Mouse (Mus musculus) forebrain, embryonic 13.5 days (tissue): ENCODE data around the gene Vstm2b. TPM values are rescaled to one million over a fixed set of nuclear protein-coding genes. Genes with fewer than 3 reads are reported as not detected.

Experiments used
- ATAC-seq: fragments of 200-750 bp; cut with Nextera tagmentation; 2 replicates; pipeline ENCODE4 v1.8.0; 2017
- H3K27ac ChIP-seq: fragments of 300-500 bp; sonication (generic); 2 replicates; pipeline ENCODE4 v1.5.1; 2015; ENCODE audit warnings: inconsistent platforms, mild to moderate bottlenecking, moderate library complexity
- H3K27me3 ChIP-seq: fragments of 300-500 bp; sonication (generic); 2 replicates; pipeline ENCODE4 v1.6.1; 2015; ENCODE audit warnings: mild to moderate bottlenecking, inconsistent platforms
- H3K36me3 ChIP-seq: fragments of 300-500 bp; sonication (generic); 2 replicates; pipeline ENCODE4 v1.6.1; 2015; ENCODE audit warnings: mild to moderate bottlenecking, inconsistent platforms; ENCODE audit not compliant: poor library complexity, severe bottlenecking
- H3K4me1 ChIP-seq: fragments of 300-500 bp; sonication (generic); 2 replicates; pipeline ENCODE4 v1.6.1; 2015; ENCODE audit warnings: inconsistent platforms
- H3K4me2 ChIP-seq: fragments of 300-500 bp; sonication (generic); 2 replicates; pipeline ENCODE4 v1.6.1; 2015; ENCODE audit warnings: inconsistent platforms, mild to moderate bottlenecking, moderate library complexity
- H3K4me3 ChIP-seq: fragments of 300-500 bp; sonication (generic); 2 replicates; pipeline ENCODE4 v1.5.1; 2015; ENCODE audit warnings: mild to moderate bottlenecking, inconsistent platforms
- H3K9ac ChIP-seq: fragments of 300-500 bp; sonication (generic); 2 replicates; pipeline ENCODE4 v1.6.1; 2015; ENCODE audit warnings: mild to moderate bottlenecking, inconsistent platforms
- H3K9me3 ChIP-seq: fragments of 300-500 bp; sonication (generic); replicated peaks from 2 replicates; pipeline ENCODE4 v1.6.1; 2016; ENCODE audit warnings: inconsistent platforms
- WGBS: fragments of 180-500 bp; shearing (Covaris S2); methylation state at CpG from one replicate; pipeline ENCODE4 v1.1.7; 2015; 5-methylcytosine and 5-hydroxymethylcytosine counted together
- polyA plus RNA-seq: library from polyadenylated mRNA; unstranded; fragments of >200 nt; fragmentation: Nextera tagmentation; extraction: Ambion mirVana; gene quantifications from 2 replicates; pipeline ENCODE4 v1.2.1, GENCODE M21; 2015

Vstm2b gene
- polyA plus RNA-seq, result 9.6 and 10.7 TPM in 2 replicates

DNA sequence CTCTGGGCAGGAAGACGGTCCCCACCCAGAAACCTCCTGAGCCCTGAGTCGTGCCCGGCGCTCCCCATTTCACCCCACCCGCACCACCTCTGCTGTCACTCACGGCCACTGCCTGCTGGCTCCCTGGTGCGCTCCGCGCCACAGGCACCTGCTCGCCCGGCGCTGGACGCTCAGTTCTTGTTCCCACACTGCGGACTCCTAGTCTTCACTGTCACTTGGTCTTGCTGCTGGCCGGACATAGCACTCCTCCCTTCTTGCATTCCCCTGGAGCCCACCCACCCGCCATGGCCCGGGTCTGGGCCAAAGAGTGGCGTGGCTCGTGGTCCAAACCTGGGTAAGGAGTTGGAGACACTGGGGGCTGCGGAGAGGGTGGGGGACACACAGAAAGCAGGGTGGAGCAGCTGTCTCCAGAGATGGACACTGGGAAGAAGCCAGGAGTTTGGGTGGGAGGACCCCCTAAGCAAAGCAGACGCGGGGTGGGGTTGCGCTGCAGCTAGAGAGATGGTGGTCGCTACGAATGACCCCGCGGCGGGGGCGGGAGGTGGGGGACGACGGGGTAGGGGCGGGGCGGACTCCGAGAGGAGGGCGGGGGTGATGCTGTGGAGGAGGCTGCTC is at the start of gene Vstm2b:
TSS of gene Vstm2b (plus strand) at position 233 of the 615 bp plus-strand sequence.
- Histone ChIP-seq H3K27ac (0 out of 2 replicates have a peak within 1 kb of the TSS, but pooled peaks have one; percentile 19), H3K4me2 (peak within 1 kb of the TSS; percentile 95), H3K4me3 (peak within 1 kb of the TSS; percentile 62), H3K9me3 (no peaks in the 10 kb centered on the region), H3K36me3 (no peaks in the 10 kb centered on the region), H3K9ac (peak within 1 kb of the TSS; percentile 77), H3K27me3 (peaks cover 58% of the 10 kb centered on the region), H3K4me1 (peaks cover 39% of the 10 kb centered on the region)
- ATAC-seq, result peak; percentile 2; the same call in 1 of the 2 replicates
- 1% methylated on average over 25 of the region's 35 CpGs for WGBS

DNA sequence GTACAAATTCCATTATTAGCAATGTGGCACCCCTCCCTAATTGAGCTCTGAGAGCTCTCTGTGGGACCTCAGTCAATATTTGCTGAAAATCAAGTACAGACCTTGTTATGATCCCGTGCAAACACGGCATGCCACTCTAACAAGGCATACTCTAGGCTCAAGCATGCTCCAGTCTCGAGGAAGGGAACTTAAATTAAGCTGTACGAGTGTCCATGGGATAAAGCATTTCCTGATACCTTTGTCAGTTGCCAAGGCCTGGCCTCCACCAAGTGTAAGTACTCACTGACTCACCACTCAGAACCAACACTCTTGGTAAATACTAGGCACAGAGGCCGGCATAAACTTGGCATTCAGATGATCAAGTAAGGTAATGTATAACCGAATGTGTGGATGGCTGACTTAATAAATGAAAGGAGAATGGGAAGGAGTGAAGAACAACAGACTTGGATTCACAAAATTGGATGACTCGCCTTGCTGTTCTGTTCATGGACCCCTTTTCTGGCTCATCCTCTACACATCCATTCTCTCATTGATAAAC is 42.0 kb upstream of the Vstm2b start:
- no peaks in the 10 kb centered on the region for H3K36me3 ChIP-seq

DNA sequence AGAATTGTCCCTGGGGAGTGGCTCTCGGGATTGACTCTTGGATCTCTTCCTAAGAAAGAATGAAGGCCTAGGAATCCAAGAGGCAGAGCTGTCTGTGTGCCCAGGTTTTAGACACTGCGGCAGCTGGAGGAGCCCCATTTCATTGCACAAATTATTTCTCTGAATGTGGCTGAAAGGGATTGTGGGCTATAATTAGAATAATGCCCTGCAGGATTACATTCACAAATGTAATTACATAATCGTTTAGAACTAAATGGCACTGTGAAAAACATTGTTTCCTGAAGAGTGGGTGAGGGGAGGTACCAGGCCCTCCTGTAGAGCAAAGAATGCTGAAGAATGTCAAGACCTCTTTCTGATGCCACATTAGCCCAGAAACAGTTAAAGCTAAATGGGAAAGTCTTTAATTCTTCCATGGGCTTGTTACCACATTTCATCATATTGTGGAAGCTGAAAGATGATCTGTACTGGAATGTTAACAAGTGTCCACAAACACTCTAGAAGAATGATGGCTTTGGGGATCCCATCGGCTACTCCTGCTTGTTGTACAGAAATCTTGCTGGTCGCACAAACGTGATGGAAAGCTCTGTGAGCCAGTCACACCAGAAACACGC is 24.6 kb upstream of the Vstm2b start:
- Histone ChIP-seq H3K4me1 (peaks cover 12% of the 10 kb centered on the region), H3K4me2 (no peak overlapping the region), H3K9me3 (no peaks in the 10 kb centered on the region), H3K27me3 (no peaks in the 10 kb centered on the region), H3K36me3 (no peaks in the 10 kb centered on the region), H3K27ac (no peak overlapping the region), H3K4me3 (no peak overlapping the region), H3K9ac (no peak overlapping the region)
- WGBS, result 25% methylated on average over 7 of the region's 7 CpGs
- peak; percentile 75; the same call in 1 of the 2 replicates for ATAC-seq

More for the DNA sequence above, 42.0 kb upstream of the Vstm2b start:
- Histone ChIP-seq H3K4me3 (no peak overlapping the region), H3K27me3 (no peaks in the 10 kb centered on the region), H3K4me1 (no peaks in the 10 kb centered on the region), H3K27ac (no peak overlapping the region), H3K9me3 (no peaks in the 10 kb centered on the region), H3K9ac (no peak overlapping the region), H3K4me2 (no peak overlapping the region)
- WGBS, result 90% methylated on average over 7 of the region's 7 CpGs
- ATAC-seq, result no peak

DNA sequence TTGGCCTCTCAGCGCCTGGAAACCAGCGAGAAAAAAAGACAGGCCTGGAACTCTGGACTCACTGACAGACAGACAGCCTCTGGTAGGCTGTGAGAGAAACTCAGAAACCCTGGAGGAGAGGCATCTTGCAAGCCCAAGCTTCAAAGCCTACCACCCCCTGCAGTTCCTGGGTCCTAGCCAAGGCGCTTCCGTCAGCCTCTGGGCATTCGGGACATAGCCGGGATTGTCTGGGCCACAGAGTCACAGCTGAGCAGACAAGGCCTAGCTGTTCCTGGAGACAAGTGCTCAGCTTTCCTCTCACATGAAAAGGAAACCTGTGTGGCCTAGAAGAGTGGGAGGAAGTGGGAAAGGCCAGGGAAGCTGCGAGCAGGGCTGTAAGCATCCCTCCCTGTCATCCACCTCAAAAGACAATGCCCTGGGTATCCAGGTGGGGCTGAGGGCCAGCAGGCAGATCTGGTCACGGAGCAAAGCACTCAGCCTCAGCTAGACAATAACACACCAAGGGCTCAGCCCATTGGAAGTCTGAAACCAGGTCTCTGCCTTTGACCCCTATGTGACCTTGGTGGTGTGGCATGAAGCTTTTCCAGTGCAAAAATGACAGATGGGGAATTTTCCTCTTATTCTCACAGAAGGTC is 13.2 kb upstream of the Vstm2b start:
- H3K36me3 ChIP-seq, result no peaks in the 10 kb centered on the region
- no peaks in the 10 kb centered on the region for H3K27me3 ChIP-seq
- no peak overlapping the region for H3K27ac ChIP-seq
- no peaks in the 10 kb centered on the region for H3K9me3 ChIP-seq
- ATAC-seq, result peak; percentile 36; the same call in 1 of the 2 replicates
- H3K4me3 ChIP-seq, result no peak overlapping the region
- H3K4me2 ChIP-seq, result no peak overlapping the region
- WGBS, result 54% methylated on average over 8 of the region's 8 CpGs
- peaks cover 8% of the 10 kb centered on the region; the same call in 1 of the 2 replicates for H3K4me1 ChIP-seq
- no peak overlapping the region for H3K9ac ChIP-seq

DNA sequence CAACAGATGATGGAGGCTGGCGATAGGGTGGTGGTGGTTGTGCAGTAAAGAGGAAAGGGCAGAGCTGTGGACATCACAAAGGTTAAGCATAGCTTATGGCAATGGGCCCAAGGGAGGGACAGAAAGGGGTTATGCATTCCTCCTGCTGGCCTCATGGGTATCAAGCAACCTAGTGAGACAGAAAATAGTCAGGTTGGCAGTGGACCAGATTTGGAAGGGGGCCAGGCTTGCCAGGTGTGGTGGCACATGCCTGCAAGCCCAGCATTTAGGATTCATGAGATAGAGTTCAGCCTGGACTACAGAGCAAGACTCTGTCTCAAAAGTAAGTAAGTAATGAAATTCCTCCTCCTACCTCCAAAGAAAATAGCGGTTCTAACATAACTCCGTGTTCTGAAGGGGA is 9.8 kb upstream of the Vstm2b start:
- H3K9ac ChIP-seq, result no peak overlapping the region
- no peak overlapping the region for H3K4me2 ChIP-seq
- ATAC-seq, result no peak
- no peaks in the 10 kb centered on the region for H3K27me3 ChIP-seq
- peaks cover 11% of the 10 kb centered on the region; the same call in 1 of the 2 replicates for H3K4me1 ChIP-seq
- no peaks in the 10 kb centered on the region for H3K36me3 ChIP-seq
- no peak overlapping the region for H3K4me3 ChIP-seq
- H3K9me3 ChIP-seq, result no peaks in the 10 kb centered on the region
- no peak overlapping the region for H3K27ac ChIP-seq
- WGBS, result 93% methylated on average over 3 of the region's 3 CpGs

DNA sequence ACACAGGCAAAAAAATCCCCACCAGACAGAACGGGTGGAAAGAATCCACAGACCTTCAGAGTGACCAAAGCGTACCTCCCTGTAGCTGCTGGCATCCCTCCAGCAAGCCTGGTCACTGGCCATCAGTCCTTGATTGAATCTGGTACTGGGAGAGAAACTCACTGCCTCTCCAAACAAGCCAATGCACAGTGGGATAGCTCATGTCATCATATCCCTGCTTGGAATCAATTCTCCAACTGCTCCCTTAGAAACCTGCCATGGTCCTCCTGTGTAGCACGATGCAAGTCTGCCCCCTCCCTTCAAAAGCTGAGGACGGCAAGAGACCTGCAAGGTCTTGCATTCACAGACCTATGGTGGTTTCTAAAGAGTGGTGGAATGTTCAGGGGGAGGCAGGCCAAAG is 1.2 kb upstream of the Vstm2b start:
- WGBS, result 69% methylated on average over 4 of the region's 4 CpGs
- Histone ChIP-seq H3K27me3 (peaks cover 45% of the 10 kb centered on the region), H3K4me1 (peaks cover 27% of the 10 kb centered on the region), H3K36me3 (no peaks in the 10 kb centered on the region), H3K4me2 (no peak overlapping the region), H3K4me3 (no peak overlapping the region), H3K9ac (no peak overlapping the region), H3K27ac (no peak overlapping the region), H3K9me3 (no peaks in the 10 kb centered on the region)
- no peak for ATAC-seq

DNA sequence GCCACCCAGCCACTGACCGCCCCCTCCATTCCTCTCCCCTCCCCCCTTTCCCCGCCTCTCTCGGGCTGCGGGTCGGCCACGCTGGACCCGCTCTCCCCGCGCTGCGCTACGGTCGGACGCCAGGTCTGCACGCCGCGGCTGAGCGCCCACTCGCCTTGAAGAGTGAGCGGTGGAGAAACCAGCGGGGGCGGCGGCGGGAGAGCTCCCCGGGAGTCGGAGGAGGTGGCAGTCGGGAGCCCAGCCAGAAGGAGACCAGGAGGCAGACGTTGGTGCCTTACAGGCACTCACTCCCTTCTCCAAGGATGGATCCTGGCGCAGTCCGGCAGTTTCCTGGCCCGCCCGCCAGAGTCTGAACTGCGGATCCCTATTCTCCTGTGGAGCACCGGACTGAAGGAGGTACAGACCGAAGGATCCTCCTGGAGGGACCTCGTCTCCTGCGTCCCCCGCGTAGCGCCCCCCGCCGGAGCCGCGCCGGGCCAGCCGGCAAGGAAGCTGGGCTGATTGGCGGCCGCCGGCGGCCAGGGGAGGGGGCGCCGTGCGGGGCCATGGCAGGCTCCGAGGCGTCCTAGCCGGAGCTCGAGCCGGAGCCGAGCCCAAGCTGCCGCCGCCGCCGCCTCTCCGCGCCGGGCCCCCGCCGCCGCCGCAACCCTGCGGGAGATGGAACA is 715 bp downstream of the Vstm2b start:
- peak; percentile 36 for ATAC-seq
- Histone ChIP-seq H3K27ac (0 out of 2 replicates have a peak overlapping the region, but pooled peaks have one; percentile 19), H3K4me1 (peaks cover 39% of the 10 kb centered on the region), H3K4me3 (peak overlapping the region; percentile 62), H3K27me3 (peaks cover 58% of the 10 kb centered on the region), H3K9me3 (no peaks in the 10 kb centered on the region), H3K9ac (peak overlapping the region; percentile 77), H3K36me3 (no peaks in the 10 kb centered on the region), H3K4me2 (peak overlapping the region; percentile 95)
- 0% methylated on average over 32 of the region's 70 CpGs for WGBS

DNA sequence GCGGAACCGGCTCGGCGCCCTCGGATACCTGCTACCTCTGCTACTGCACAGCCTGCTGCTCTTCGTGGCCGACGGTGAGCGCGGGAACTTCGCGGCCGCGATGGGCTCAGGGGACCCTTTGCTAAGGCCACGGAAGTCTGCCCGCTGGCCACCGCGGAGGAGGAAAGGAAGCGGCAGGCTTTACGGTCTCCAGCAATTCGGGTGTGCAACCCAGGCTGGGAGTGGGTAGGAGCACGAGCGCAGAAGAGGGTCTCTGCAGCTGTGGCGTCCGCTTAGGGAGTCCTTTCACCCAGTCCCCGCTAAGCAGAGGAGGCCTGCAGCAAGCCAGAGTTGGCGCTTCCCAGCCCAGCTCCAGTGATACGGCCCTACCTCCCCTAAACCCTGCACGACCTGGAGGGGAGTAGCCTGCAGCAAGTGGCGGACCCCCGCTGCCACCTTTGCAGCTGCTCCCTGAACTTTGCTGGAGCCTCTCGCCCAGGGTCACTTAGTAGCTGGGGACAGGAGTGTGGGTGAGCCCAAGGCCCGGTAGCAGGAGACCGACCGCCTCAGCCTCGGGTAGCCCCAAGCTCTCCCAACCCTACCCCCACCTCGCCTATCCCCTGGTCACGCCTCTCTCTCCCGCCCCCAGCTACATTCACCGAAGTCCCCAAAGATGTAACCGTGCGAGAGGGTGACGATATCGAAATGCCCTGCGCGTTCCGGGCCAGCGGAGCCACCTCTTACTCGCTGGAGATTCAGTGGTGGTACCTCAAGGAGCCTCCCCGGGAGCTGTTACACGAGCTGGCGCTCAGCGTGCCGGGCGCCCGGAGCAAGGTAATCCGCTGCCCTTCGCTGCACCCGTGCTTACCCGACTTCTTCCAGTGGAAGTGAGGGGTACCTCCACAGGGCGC is 1.5 kb downstream of the Vstm2b start:
- Histone ChIP-seq H3K9ac (peak overlapping the region; percentile 77), H3K27ac (peak overlapping the region; percentile 19), H3K4me3 (peak overlapping the region; percentile 62), H3K4me2 (peak overlapping the region; percentile 95), H3K27me3 (peaks cover 58% of the 10 kb centered on the region), H3K36me3 (no peaks in the 10 kb centered on the region), H3K4me1 (peaks cover 39% of the 10 kb centered on the region), H3K9me3 (no peaks in the 10 kb centered on the region)
- 1% methylated on average over 60 of the region's 61 CpGs for WGBS
- ATAC-seq, result peak; percentile 46

DNA sequence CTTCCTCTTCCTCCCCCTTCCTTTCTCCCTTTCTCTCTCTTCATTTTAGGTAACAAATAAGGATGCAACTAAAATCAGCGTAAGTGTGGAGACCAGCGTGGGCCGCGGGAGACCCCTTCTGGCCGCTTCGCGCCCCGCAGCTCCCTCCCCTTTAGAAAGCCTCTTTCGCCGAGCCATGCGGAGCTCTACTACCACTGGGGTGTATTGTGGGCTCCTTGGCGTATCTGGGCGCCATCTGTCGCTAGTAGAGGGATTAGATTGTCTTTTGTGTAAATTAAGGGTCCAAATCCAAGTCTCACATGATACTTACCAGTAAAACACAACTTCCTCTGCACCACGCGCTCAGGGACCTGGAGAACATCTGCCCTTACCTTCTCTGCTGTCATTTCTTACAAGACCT is 3.1 kb downstream of the Vstm2b start:
- Histone ChIP-seq H3K9me3 (no peaks in the 10 kb centered on the region), H3K9ac (0 out of 2 replicates have a peak overlapping the region, but pooled peaks have one; percentile 37), H3K27ac (peak overlapping the region; percentile 25), H3K36me3 (peaks cover 7% of the 10 kb centered on the region), H3K4me2 (peak overlapping the region; percentile 95), H3K27me3 (peaks cover 51% of the 10 kb centered on the region), H3K4me3 (peak overlapping the region; percentile 62), H3K4me1 (peaks cover 40% of the 10 kb centered on the region)
- under 1% methylated on average over 16 of the region's 16 CpGs for WGBS
- peak; percentile 86 for ATAC-seq

DNA sequence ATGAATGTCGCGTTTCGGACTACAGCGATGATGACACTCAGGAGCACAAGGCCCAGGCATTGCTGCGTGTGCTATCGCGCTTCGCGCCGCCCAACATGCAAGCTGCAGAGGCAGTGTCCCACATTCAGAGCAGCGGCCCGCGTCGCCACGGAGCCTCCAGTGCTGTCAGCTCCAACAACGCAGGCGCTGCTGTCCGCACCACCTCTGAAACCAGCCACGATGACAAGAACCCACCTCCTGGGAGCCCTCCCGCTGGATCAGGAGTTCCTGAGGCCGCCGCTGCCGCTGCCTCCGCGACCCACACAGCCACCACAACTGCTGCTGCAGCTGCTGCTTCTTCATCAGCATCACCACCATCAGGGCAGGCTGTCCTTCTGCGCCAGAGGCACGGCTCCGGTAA is 4.4 kb downstream of the Vstm2b start:
- Histone ChIP-seq H3K4me2 (peak overlapping the region; percentile 95), H3K4me1 (peaks cover 49% of the 10 kb centered on the region), H3K27me3 (peaks cover 38% of the 10 kb centered on the region), H3K27ac (no peak overlapping the region), H3K36me3 (peaks cover 7% of the 10 kb centered on the region), H3K4me3 (peak overlapping the region; percentile 28), H3K9ac (peak overlapping the region; percentile 56), H3K9me3 (no peaks in the 10 kb centered on the region)
- no peak for ATAC-seq
- WGBS, result 15% methylated on average over 28 of the region's 28 CpGs

DNA sequence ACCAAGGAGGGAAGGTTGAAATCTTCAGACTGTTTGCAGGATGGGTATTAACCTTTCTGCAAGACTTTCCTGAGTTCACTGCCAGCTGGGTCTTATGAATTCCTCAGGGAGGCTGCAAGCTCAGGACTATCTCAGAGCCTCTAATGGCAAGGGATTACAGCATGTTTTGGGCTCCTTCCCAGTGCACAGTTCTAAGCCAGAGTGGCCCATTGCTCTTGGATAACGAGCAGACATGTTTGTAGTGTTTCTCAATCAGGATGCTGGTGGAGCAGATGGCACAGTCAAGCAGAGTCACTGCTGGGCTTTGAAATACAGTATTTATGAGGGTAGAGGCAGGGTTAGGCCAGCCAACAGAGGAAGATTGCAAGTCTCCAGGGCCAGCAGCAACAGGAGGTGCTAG is 8.4 kb downstream of the Vstm2b start:
- Histone ChIP-seq H3K36me3 (peaks cover 13% of the 10 kb centered on the region), H3K4me3 (no peak overlapping the region), H3K4me1 (peaks cover 29% of the 10 kb centered on the region), H3K9me3 (no peaks in the 10 kb centered on the region), H3K4me2 (no peak overlapping the region), H3K27ac (no peak overlapping the region), H3K9ac (no peak overlapping the region), H3K27me3 (peaks cover 18% of the 10 kb centered on the region)
- 0 out of 2 replicates have a peak, but pooled peaks have one; percentile 28 for ATAC-seq
- whole genome bisulfite sequencing, result 55% methylated on average over 1 of the region's 1 CpGs
